Mouse (Mus musculus): ENCODE results near the gene Dhrs13. TPM values are rescaled to one million over a fixed set of nuclear protein-coding genes. Genes with fewer than 3 reads are reported as not detected.

The Dhrs13 gene
- polyA plus RNA-seq, 1 experiment from 2014 or later: 19.1 TPM

- Histone ChIP-seq H3K4me1 (ENCODE audit: control insufficient read depth, insufficient read depth, low read length) (no peaks in the 10 kb centered on the region), H3K27me3 (ENCODE audit: control insufficient read depth, insufficient read depth, low read length) (no peaks in the 10 kb centered on the region), H3K36me3 (ENCODE audit: control insufficient read depth, insufficient read depth, low read length) (peaks cover 47% of the 10 kb centered on the region), H3K4me3 (ENCODE audit: low read depth, low read length) (no peak overlapping the region), H3K9me3 (ENCODE audit: control insufficient read depth, low read depth, low read length) (no peaks in the 10 kb centered on the region), H3K27ac (ENCODE audit: low read length) (no peak overlapping the region), H3K4me2 (replicated peaks; ENCODE audit: low read depth, low read length) (no peak overlapping the region), H3K9ac (replicated peaks; ENCODE audit: low read depth, low read length) (no peak overlapping the region)
- ATAC-seq (ENCODE audit: insufficient number of reproducible peaks, insufficient read depth, low FRiP score, low read depth): no peak
- WGBS: 80% methylated on average over 8 of the region's 8 CpGs
These were observed 24.9 kb downstream of the Dhrs13 start for GRCm38 (mm10) chr11:78056946-78057345.

GRCm38 (mm10) chr11:78059833-78060757, 28.0 kb downstream of the Dhrs13 start:
- Histone ChIP-seq H3K4me2 (replicated peaks; ENCODE audit: low read depth, low read length) (no peak overlapping the region), H3K9ac (replicated peaks; ENCODE audit: low read depth, low read length) (no peak overlapping the region), H3K9me3 (ENCODE audit: control insufficient read depth, low read depth, low read length) (no peaks in the 10 kb centered on the region), H3K4me3 (ENCODE audit: low read depth, low read length) (no peak overlapping the region), H3K4me1 (ENCODE audit: control insufficient read depth, insufficient read depth, low read length) (no peaks in the 10 kb centered on the region), H3K27ac (ENCODE audit: low read length) (no peak overlapping the region), H3K27me3 (ENCODE audit: control insufficient read depth, insufficient read depth, low read length) (no peaks in the 10 kb centered on the region), H3K36me3 (ENCODE audit: control insufficient read depth, insufficient read depth, low read length) (peaks cover 44% of the 10 kb centered on the region)
- 0 out of 2 replicates have a peak, but pooled peaks have one; percentile 63 for ATAC-seq (ENCODE audit: insufficient number of reproducible peaks, insufficient read depth, low FRiP score, low read depth)
- WGBS: 54% methylated on average over 9 of the region's 9 CpGs

DNA sequence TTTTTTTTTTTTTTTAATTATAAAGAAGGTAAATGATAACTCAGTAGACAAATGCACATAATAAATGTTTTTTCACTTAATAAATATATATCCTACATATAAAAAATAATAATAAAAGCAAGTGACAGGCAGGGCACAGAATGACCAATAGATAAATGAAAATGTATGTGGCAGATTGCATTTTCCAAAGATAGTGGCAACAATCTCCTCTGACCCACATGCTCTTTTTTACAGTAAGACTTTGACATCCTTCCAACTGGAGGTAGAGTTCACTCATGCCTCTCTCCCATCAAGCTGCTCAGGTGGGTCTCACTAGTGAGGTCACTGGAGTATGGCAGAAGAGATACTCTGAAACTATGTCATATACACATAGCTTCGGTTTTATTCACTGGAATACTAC, 30.5 kb downstream of the Dhrs13 start:
- Histone ChIP-seq H3K27ac (ENCODE audit: low read length) (no peak overlapping the region), H3K4me1 (ENCODE audit: control insufficient read depth, insufficient read depth, low read length) (no peaks in the 10 kb centered on the region), H3K9me3 (ENCODE audit: control insufficient read depth, low read depth, low read length) (no peaks in the 10 kb centered on the region), H3K4me3 (ENCODE audit: low read depth, low read length) (no peak overlapping the region), H3K27me3 (ENCODE audit: control insufficient read depth, insufficient read depth, low read length) (no peaks in the 10 kb centered on the region), H3K9ac (replicated peaks; ENCODE audit: low read depth, low read length) (no peak overlapping the region), H3K36me3 (ENCODE audit: control insufficient read depth, insufficient read depth, low read length) (peaks cover 23% of the 10 kb centered on the region), H3K4me2 (replicated peaks; ENCODE audit: low read depth, low read length) (no peak overlapping the region)
- WGBS: 80% methylated on average over 1 of the region's 1 CpGs
- ATAC-seq (ENCODE audit: insufficient number of reproducible peaks, insufficient read depth, low FRiP score, low read depth): no peak

DNA sequence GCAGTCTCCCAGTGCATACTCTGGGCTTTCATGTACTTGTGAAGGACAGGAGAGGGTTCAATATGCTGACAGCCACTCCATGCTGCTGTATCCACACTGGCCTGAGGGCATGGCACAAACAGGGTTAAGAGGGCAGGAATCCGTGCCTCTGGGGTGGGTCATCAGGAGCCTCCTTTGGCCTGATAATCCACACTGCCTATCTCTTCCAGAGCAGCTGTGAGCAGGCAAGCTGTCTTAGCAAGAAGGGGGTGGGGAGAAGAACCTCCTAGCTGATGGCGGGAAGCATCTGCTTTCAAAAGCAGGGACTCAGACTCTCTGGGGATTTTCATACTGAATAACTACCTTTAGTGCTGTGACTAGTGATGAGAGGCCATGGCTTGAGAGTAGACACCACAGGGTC, 33.8 kb downstream of the Dhrs13 start:
- Histone ChIP-seq H3K4me1 (ENCODE audit: control insufficient read depth, insufficient read depth, low read length) (no peaks in the 10 kb centered on the region), H3K9ac (replicated peaks; ENCODE audit: low read depth, low read length) (no peak overlapping the region)

DNA sequence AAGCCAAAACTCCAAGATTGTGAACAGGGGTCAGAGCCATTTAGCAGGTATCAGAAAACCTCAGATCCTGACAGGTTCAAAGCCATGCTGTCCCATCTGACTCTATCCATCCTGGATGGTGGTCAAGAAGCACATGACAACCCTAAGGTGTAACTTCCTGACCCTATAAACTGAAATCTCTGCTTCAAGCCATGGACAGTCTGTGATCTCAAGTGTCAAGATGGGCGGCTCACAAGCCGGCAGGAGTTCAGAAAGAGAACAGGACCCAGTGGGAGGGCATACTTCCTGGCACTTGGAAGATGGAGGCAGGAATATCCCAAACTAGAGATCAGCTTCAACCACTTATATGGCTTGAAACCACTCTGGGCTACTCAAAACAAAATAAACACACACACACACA, 34.6 kb downstream of the Dhrs13 start:
- no peaks in the 10 kb centered on the region for H3K27me3 ChIP-seq (ENCODE audit: control insufficient read depth, insufficient read depth, low read length)

More for the DNA sequence above, 33.8 kb downstream of the Dhrs13 start:
- H3K27ac ChIP-seq (ENCODE audit: low read length): no peak overlapping the region
- no peaks in the 10 kb centered on the region for H3K9me3 ChIP-seq (ENCODE audit: control insufficient read depth, low read depth, low read length)
- 49% methylated on average over 2 of the region's 2 CpGs for WGBS
- no peaks in the 10 kb centered on the region for H3K36me3 ChIP-seq (ENCODE audit: control insufficient read depth, insufficient read depth, low read length)
- H3K4me2 ChIP-seq (replicated peaks; ENCODE audit: low read depth, low read length): no peak overlapping the region
- no peaks in the 10 kb centered on the region for H3K27me3 ChIP-seq (ENCODE audit: control insufficient read depth, insufficient read depth, low read length)
- H3K4me3 ChIP-seq (ENCODE audit: low read depth, low read length): no peak overlapping the region
- ATAC-seq (ENCODE audit: insufficient number of reproducible peaks, insufficient read depth, low FRiP score, low read depth): peak; percentile 75; the same call in 1 of the 2 replicates

DNA sequence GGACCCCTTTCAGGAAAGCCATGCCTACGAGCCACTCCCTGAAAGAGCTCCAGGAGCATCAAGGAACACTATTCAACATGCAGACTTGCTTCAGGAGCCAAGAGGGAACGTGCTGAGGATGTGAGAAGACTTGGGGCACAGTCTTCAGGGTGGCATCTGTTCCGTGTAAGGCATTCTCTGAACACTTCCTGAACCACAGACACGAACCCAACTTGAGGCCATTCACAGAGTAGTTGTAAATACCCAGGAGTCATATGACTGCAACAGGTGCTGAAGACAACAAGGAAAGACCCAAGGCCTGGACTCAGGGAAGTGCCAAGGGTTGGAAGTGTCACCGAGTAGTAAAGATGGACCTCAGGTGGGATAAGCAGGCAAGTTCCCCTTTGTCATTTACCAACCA, 35.5 kb downstream of the Dhrs13 start:
- Histone ChIP-seq H3K36me3 (ENCODE audit: control insufficient read depth, insufficient read depth, low read length) (peaks cover 8% of the 10 kb centered on the region), H3K9me3 (ENCODE audit: control insufficient read depth, low read depth, low read length) (no peaks in the 10 kb centered on the region), H3K4me1 (ENCODE audit: control insufficient read depth, insufficient read depth, low read length) (no peaks in the 10 kb centered on the region), H3K4me3 (ENCODE audit: low read depth, low read length) (no peak overlapping the region), H3K27ac (ENCODE audit: low read length) (no peak overlapping the region), H3K27me3 (ENCODE audit: control insufficient read depth, insufficient read depth, low read length) (no peaks in the 10 kb centered on the region), H3K9ac (replicated peaks; ENCODE audit: low read depth, low read length) (no peak overlapping the region), H3K4me2 (replicated peaks; ENCODE audit: low read depth, low read length) (no peak overlapping the region)
- ATAC-seq (ENCODE audit: insufficient number of reproducible peaks, insufficient read depth, low FRiP score, low read depth): no peak
- WGBS: 70% methylated on average over 5 of the region's 5 CpGs

More for the DNA sequence above, 34.6 kb downstream of the Dhrs13 start:
- Histone ChIP-seq H3K9ac (replicated peaks; ENCODE audit: low read depth, low read length) (no peak overlapping the region), H3K4me2 (replicated peaks; ENCODE audit: low read depth, low read length) (no peak overlapping the region), H3K9me3 (ENCODE audit: control insufficient read depth, low read depth, low read length) (no peaks in the 10 kb centered on the region), H3K4me3 (ENCODE audit: low read depth, low read length) (no peak overlapping the region), H3K4me1 (ENCODE audit: control insufficient read depth, insufficient read depth, low read length) (no peaks in the 10 kb centered on the region), H3K36me3 (ENCODE audit: control insufficient read depth, insufficient read depth, low read length) (no peaks in the 10 kb centered on the region; the same call in 1 of the 2 replicates), H3K27ac (ENCODE audit: low read length) (no peak overlapping the region)
- no peak for ATAC-seq (ENCODE audit: insufficient number of reproducible peaks, insufficient read depth, low FRiP score, low read depth)
- WGBS: 61% methylated on average over 2 of the region's 2 CpGs

GRCm38 (mm10) chr11:78069130-78069529, 37.0 kb downstream of the Dhrs13 start:
- ATAC-seq (ENCODE audit: insufficient number of reproducible peaks, insufficient read depth, low FRiP score, low read depth): no peak
- no peak overlapping the region for H3K4me2 ChIP-seq (replicated peaks; ENCODE audit: low read depth, low read length)
- peaks cover 8% of the 10 kb centered on the region for H3K36me3 ChIP-seq (ENCODE audit: control insufficient read depth, insufficient read depth, low read length)
- WGBS: 75% methylated on average over 5 of the region's 5 CpGs
- H3K27ac ChIP-seq (ENCODE audit: low read length): no peak overlapping the region
- no peaks in the 10 kb centered on the region for H3K9me3 ChIP-seq (ENCODE audit: control insufficient read depth, low read depth, low read length)
- no peak overlapping the region for H3K4me3 ChIP-seq (ENCODE audit: low read depth, low read length)
- H3K4me1 ChIP-seq (ENCODE audit: control insufficient read depth, insufficient read depth, low read length): no peaks in the 10 kb centered on the region
- no peak overlapping the region for H3K9ac ChIP-seq (replicated peaks; ENCODE audit: low read depth, low read length)
- H3K27me3 ChIP-seq (ENCODE audit: control insufficient read depth, insufficient read depth, low read length): no peaks in the 10 kb centered on the region

- no peaks in the 10 kb centered on the region for H3K27me3 ChIP-seq (ENCODE audit: control insufficient read depth, insufficient read depth, low read length)
- peaks cover 10% of the 10 kb centered on the region for H3K36me3 ChIP-seq (ENCODE audit: control insufficient read depth, insufficient read depth, low read length)
- H3K9me3 ChIP-seq (ENCODE audit: control insufficient read depth, low read depth, low read length): no peaks in the 10 kb centered on the region
- H3K27ac ChIP-seq (ENCODE audit: low read length): no peak overlapping the region
- H3K4me3 ChIP-seq (ENCODE audit: low read depth, low read length): no peak overlapping the region
- WGBS: 75% methylated on average over 6 of the region's 6 CpGs
- no peak overlapping the region for H3K4me2 ChIP-seq (replicated peaks; ENCODE audit: low read depth, low read length)
- H3K4me1 ChIP-seq (ENCODE audit: control insufficient read depth, insufficient read depth, low read length): no peaks in the 10 kb centered on the region
- no peak overlapping the region for H3K9ac ChIP-seq (replicated peaks; ENCODE audit: low read depth, low read length)
- ATAC-seq (ENCODE audit: insufficient number of reproducible peaks, insufficient read depth, low FRiP score, low read depth): peak; percentile 80; the same call in 1 of the 2 replicates
These were observed 37.6 kb downstream of the Dhrs13 start for GRCm38 (mm10) chr11:78069646-78070045.

Data from stomach, embryonic 14.5 days (tissue).